ENCODE assay signal across 10 mouse cellular contexts in the genomic region with DNA sequence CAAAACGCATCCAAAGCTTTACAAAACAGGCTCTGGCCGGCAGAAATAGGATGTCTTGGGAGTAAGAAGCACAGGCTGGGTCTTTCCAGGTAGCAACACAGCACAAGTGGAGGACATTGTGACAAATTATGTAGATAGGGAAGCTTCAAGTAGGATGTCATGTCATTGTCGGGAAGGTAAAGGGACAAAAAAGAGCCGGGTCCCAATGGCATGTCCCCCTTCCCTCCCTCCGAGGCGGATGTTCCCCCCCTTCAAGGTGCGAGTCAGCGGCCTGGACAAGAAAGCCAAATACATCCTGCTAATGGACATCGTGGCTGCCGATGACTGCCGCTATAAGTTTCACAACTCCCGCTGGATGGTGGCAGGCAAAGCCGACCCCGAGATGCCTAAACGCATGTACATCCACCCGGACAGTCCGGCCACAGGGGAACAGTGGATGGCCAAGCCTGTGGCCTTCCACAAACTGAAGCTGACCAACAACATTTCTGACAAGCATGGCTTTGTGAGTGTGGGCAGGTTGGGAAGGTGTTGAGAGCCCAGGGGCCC. TPM values are rescaled to one million over a fixed set of nuclear protein-coding genes. Genes with fewer than 3 reads are reported as not detected.
DNase-seq lines count a peak whose midpoint lies in the region; ATAC-seq lines count a peak whose summit lies in the region.
"Had no signal": no experiment of that assay in that cellular context is flagged by ENCODE, and none has a peak within 500 bp of the region (broad histone marks: within the 10 kb centered on the region; RNA-seq: fewer than 3 reads in every experiment).

No protein-coding gene starts in this region.

- WGBS in lung, embryonic 15.5 days = 10% methylated on average over 17 of the region's 17 CpGs
- 8% methylated on average over 17 of the region's 17 CpGs for WGBS in kidney, embryonic 16.5 days
- 3% methylated on average over 17 of the region's 17 CpGs for WGBS in neural tube, embryonic 14.5 days

- H3K4me2 ChIP-seq in lung, embryonic 15.5 days = peak overlapping the region; percentile 87
- peak overlapping the region; percentile 79 for H3K4me2 ChIP-seq in kidney, embryonic 16.5 days (replicated peaks; ENCODE audit: low read depth, low read length)
- peak overlapping the region; percentile 20; the same call in 1 of the 2 replicates for H3K4me2 ChIP-seq in neural tube, embryonic 14.5 days (ENCODE audit: low read depth, low read length)

- peaks cover 80% of the 10 kb centered on the region for H3K27me3 ChIP-seq in lung, embryonic 15.5 days
- H3K27me3 ChIP-seq in kidney, embryonic 16.5 days (ENCODE audit: insufficient read depth, low read length) = peaks cover 47% of the 10 kb centered on the region
- H3K27me3 ChIP-seq in neural tube, embryonic 14.5 days (ENCODE audit: control insufficient read depth, insufficient read depth, low read length) = peaks cover 52% of the 10 kb centered on the region

- no peak for ATAC-seq in lung, embryonic 15.5 days (ENCODE audit: borderline replicate concordance, extremely low read depth, low FRiP score, low TSS enrichment)
- no peak for ATAC-seq in kidney, embryonic 16.5 days (ENCODE audit: low FRiP score, low TSS enrichment)
- ATAC-seq in neural tube, embryonic 14.5 days (ENCODE audit: low read depth) = no peak

- peaks cover 37% of the 10 kb centered on the region for H3K4me1 ChIP-seq in lung, embryonic 15.5 days
- peaks cover 26% of the 10 kb centered on the region for H3K4me1 ChIP-seq in kidney, embryonic 16.5 days (ENCODE audit: insufficient read depth, low read length)
- 0 out of 2 replicates have a peak, but pooled peaks cover 6% of the 10 kb centered on the region for H3K4me1 ChIP-seq in neural tube, embryonic 14.5 days (ENCODE audit: control insufficient read depth, insufficient read depth, low read length)

- H3K9ac ChIP-seq in lung, embryonic 15.5 days = peak overlapping the region; percentile 74
- H3K9ac ChIP-seq in kidney, embryonic 16.5 days (replicated peaks; ENCODE audit: low read length) = peak overlapping the region; percentile 94
- no peak overlapping the region for H3K9ac ChIP-seq in neural tube, embryonic 14.5 days (replicated peaks; ENCODE audit: low read depth, low read length)

- DNase-seq in adrenal gland, adult (ENCODE audit: inconsistent age in 2 of 2, low spot score in 1 of 2) = peak; percentile 54 to 83
- no peak for DNase-seq in adrenal gland, postnatal 25 days
- DNase-seq in lung, postnatal 25 days (ENCODE audit: low spot score) = no peak
- no peak for DNase-seq in gastrocnemius, postnatal 25 days
- no peak for DNase-seq in right cerebral cortex, postnatal 36 days (ENCODE audit: low spot score in 2 of 2)
- DNase-seq: thymus, postnatal 4 days had no signal

- peak overlapping the region; percentile 97 for H3K27ac ChIP-seq in lung, embryonic 15.5 days
- H3K27ac ChIP-seq in kidney, embryonic 16.5 days (ENCODE audit: low read length) = peak overlapping the region; percentile 94
- no peak overlapping the region for H3K27ac ChIP-seq in neural tube, embryonic 14.5 days (ENCODE audit: low read depth, low read length)

- H3K9me3 ChIP-seq in lung, embryonic 15.5 days = no peaks in the 10 kb centered on the region
- no peaks in the 10 kb centered on the region for H3K9me3 ChIP-seq in kidney, embryonic 16.5 days (ENCODE audit: low read length)
- no peaks in the 10 kb centered on the region for H3K9me3 ChIP-seq in neural tube, embryonic 14.5 days (ENCODE audit: control insufficient read depth, low read length)

- H3K36me3 ChIP-seq in lung, embryonic 15.5 days = no peaks in the 10 kb centered on the region
- peaks cover 6% of the 10 kb centered on the region; the same call in 1 of the 2 replicates for H3K36me3 ChIP-seq in kidney, embryonic 16.5 days (ENCODE audit: insufficient read depth, low read length)
- no peaks in the 10 kb centered on the region for H3K36me3 ChIP-seq in neural tube, embryonic 14.5 days (ENCODE audit: control insufficient read depth, insufficient read depth, low read length)

- H3K4me3 ChIP-seq in lung, embryonic 15.5 days = peak overlapping the region; percentile 64
- H3K4me3 ChIP-seq in kidney, embryonic 16.5 days (ENCODE audit: low read length) = peak overlapping the region; percentile 74
- H3K4me3 ChIP-seq in neural tube, embryonic 14.5 days (ENCODE audit: low read depth, low read length) = peak overlapping the region; percentile 29

RNA-seq across cellular contexts. Expression of a gene that starts 2.1 kb away (rescaled TPM):
- total RNA-seq in adrenal gland, postnatal 25 days (2021) = 25.6 and 27.5 TPM in 2 replicates
- 40.9 and 44.9 TPM in 2 replicates for polyA plus RNA-seq in lung, embryonic 15.5 days (2015; fragmentation: Nextera tagmentation; extraction: Ambion mirVana)
- polyA plus RNA-seq in kidney, embryonic 16.5 days (2015; fragmentation: Nextera tagmentation; extraction: Ambion mirVana) = 10.3 TPM in 2 replicates
- polyA plus RNA-seq in neural tube, embryonic 14.5 days (2014; fragmentation: Nextera tagmentation; extraction: Ambion mirVana) = 0.37 and 1.2 TPM in 2 replicates
- 1 to 10 TPM; 2.7 to 3.6 TPM for total RNA-seq in gastrocnemius, postnatal 25 days (2021)

RNA-seq across cellular contexts. Expression of a gene that starts 15.7 kb away (rescaled TPM):
- not detected in 2 replicates for total RNA-seq in adrenal gland, postnatal 25 days (2021)
- polyA plus RNA-seq in lung, embryonic 15.5 days (2015; fragmentation: Nextera tagmentation; extraction: Ambion mirVana) = 0.62 TPM in 1 of 2 replicates, not detected in the other
- polyA plus RNA-seq in kidney, embryonic 16.5 days (2015; fragmentation: Nextera tagmentation; extraction: Ambion mirVana) = not detected in 2 replicates
- not detected in 2 replicates for polyA plus RNA-seq in neural tube, embryonic 14.5 days (2014; fragmentation: Nextera tagmentation; extraction: Ambion mirVana)
- total RNA-seq in gastrocnemius, postnatal 25 days (2021) = not detected
- total RNA-seq: common myeloid progenitor, adult 5-6 weeks had no signal

RNA-seq across cellular contexts. Expression of a gene that starts 51.8 kb away (rescaled TPM):
- not detected in 2 replicates for total RNA-seq in adrenal gland, postnatal 25 days (2021)
- 78.8 and 81.3 TPM in 2 replicates for polyA plus RNA-seq in lung, embryonic 15.5 days (2015; fragmentation: Nextera tagmentation; extraction: Ambion mirVana)
- polyA plus RNA-seq in kidney, embryonic 16.5 days (2015; fragmentation: Nextera tagmentation; extraction: Ambion mirVana) = 0.24 and 1.7 TPM in 2 replicates
- 0.20 and 0.28 TPM in 2 replicates for polyA plus RNA-seq in neural tube, embryonic 14.5 days (2014; fragmentation: Nextera tagmentation; extraction: Ambion mirVana)
- 1 to 10 TPM; 1.2 to 1.4 TPM for total RNA-seq in gastrocnemius, postnatal 25 days (2021)
- total RNA-seq: common myeloid progenitor, adult 5-6 weeks had no signal

Comparison
In these comparisons a context has a peak if more than half of its experiments do, and no peak if none do; other contexts are left out.
1. DNase-seq: peak in adrenal gland, adult (2 of 2); none in adrenal gland, postnatal 25 days (single experiment), lung, postnatal 25 days (single experiment), gastrocnemius, postnatal 25 days (single experiment) and right cerebral cortex, postnatal 36 days (0 of 2).
2. H3K4me2 ChIP-seq: peak in every context shown above with its lines; median percentile 87 in lung, embryonic 15.5 days; 79 in kidney, embryonic 16.5 days; 20 in neural tube, embryonic 14.5 days.
3. RNA of a gene that starts 51.8 kb away (polyA plus RNA-seq): 78.8 to 81.3 TPM in lung, embryonic 15.5 days; 0.24 to 1.7 TPM in kidney, embryonic 16.5 days and 0.20 to 0.28 TPM in neural tube, embryonic 14.5 days; every median in the first group is over 10 times any median in the second.
4. Peak in every context shown above with its lines, with median percentiles within 50 percentile points of each other: H3K4me3 ChIP-seq.